Mouse (Mus musculus): ENCODE data around the gene Ankar. TPM values are rescaled to one million over a fixed set of nuclear protein-coding genes. Genes with fewer than 3 reads are reported as not detected.

The Ankar gene
- total and polyA plus RNA-seq, 3 experiments, result 0.05 TPM; not detected in 2

GRCm38 (mm10) chr1:72736397-72737125 is 36.2 kb upstream of the Ankar start:
- Histone ChIP-seq H3K9me3 (replicated peaks) (no peaks in the 10 kb centered on the region), H3K4me3 (ENCODE audit: low read depth, low read length) (no peak overlapping the region), H3K27me3 (ENCODE audit: insufficient read depth, low read length) (peaks cover 13% of the 10 kb centered on the region), H3K4me1 (ENCODE audit: insufficient read depth, low read depth, low read length) (no peaks in the 10 kb centered on the region), H3K36me3 (replicated peaks) (no peaks in the 10 kb centered on the region)
- TF ChIP-seq TAL1 (conservative IDR thresholded peaks at IDR 0.05; ENCODE audit: low read depth, low read length), result no peak
- no peak for TF ChIP-seq GATA2 (IDR thresholded peaks at IDR 0.05; ENCODE audit: borderline replicate concordance, low read depth, low read length)
- TF ChIP-seq CTCF (IDR thresholded peaks at IDR 0.05; ENCODE audit: low read depth, low read length), result no peak
- TF ChIP-seq POLR2AphosphoS5 (IDR thresholded peaks at IDR 0.05; ENCODE audit: insufficient replicate concordance, low read depth, low read length), result no peak
- TF ChIP-seq GATA1 (IDR thresholded peaks at IDR 0.05; ENCODE audit: borderline replicate concordance, low read length), result no peak
- ATAC-seq (ENCODE audit: extremely low read depth, insufficient number of reproducible peaks, low FRiP score, poor library complexity, severe bottlenecking) (no peak), DNase-seq (ENCODE audit: low spot score) (no peak)

- Histone ChIP-seq H3K9me3 (replicated peaks) (no peaks in the 10 kb centered on the region), H3K27me3 (ENCODE audit: insufficient read depth, low read length) (peaks cover 10% of the 10 kb centered on the region), H3K4me1 (ENCODE audit: insufficient read depth, low read depth, low read length) (no peaks in the 10 kb centered on the region), H3K4me3 (ENCODE audit: low read depth, low read length) (no peak overlapping the region), H3K36me3 (replicated peaks) (no peaks in the 10 kb centered on the region)
- no peak for DNase-seq (ENCODE audit: low spot score)
- TF ChIP-seq GATA1 (IDR thresholded peaks at IDR 0.05; ENCODE audit: borderline replicate concordance, low read length), result no peak
- peak; percentile 31; the same call in 1 of the 2 replicates for TF ChIP-seq POLR2AphosphoS5 (IDR thresholded peaks at IDR 0.05; ENCODE audit: insufficient replicate concordance, low read depth, low read length)
- no peak for TF ChIP-seq CTCF (IDR thresholded peaks at IDR 0.05; ENCODE audit: low read depth, low read length)
- ATAC-seq (ENCODE audit: extremely low read depth, insufficient number of reproducible peaks, low FRiP score, poor library complexity, severe bottlenecking), result no peak
These were observed 32.9 kb upstream of the Ankar start for GRCm38 (mm10) chr1:72733191-72733691.

- Histone ChIP-seq H3K4me1 (ENCODE audit: insufficient read depth, low read depth, low read length) (no peaks in the 10 kb centered on the region), H3K4me3 (ENCODE audit: low read depth, low read length) (no peak overlapping the region), H3K9me3 (replicated peaks) (no peaks in the 10 kb centered on the region), H3K36me3 (replicated peaks) (no peaks in the 10 kb centered on the region), H3K27me3 (ENCODE audit: insufficient read depth, low read length) (peaks cover 10% of the 10 kb centered on the region; the same call in 1 of the 2 replicates)
- ATAC-seq (ENCODE audit: extremely low read depth, insufficient number of reproducible peaks, low FRiP score, poor library complexity, severe bottlenecking) (no peak), DNase-seq (ENCODE audit: low spot score) (no peak)
- TF ChIP-seq CTCF (IDR thresholded peaks at IDR 0.05; ENCODE audit: low read depth, low read length), result no peak
- no peak for TF ChIP-seq GATA2 (IDR thresholded peaks at IDR 0.05; ENCODE audit: borderline replicate concordance, low read depth, low read length)
- no peak for TF ChIP-seq POLR2AphosphoS5 (IDR thresholded peaks at IDR 0.05; ENCODE audit: insufficient replicate concordance, low read depth, low read length)
- TF ChIP-seq GATA1 (IDR thresholded peaks at IDR 0.05; ENCODE audit: borderline replicate concordance, low read length), result no peak
- no peak for TF ChIP-seq TAL1 (conservative IDR thresholded peaks at IDR 0.05; ENCODE audit: low read depth, low read length)
These were observed 29.7 kb upstream of the Ankar start for GRCm38 (mm10) chr1:72730126-72730525.

- TF ChIP-seq CTCF (IDR thresholded peaks at IDR 0.05; ENCODE audit: low read depth, low read length) (no peak), GATA1 (IDR thresholded peaks at IDR 0.05; ENCODE audit: borderline replicate concordance, low read length) (no peak), POLR2AphosphoS5 (IDR thresholded peaks at IDR 0.05; ENCODE audit: insufficient replicate concordance, low read depth, low read length) (no peak), TAL1 (conservative IDR thresholded peaks at IDR 0.05; ENCODE audit: low read depth, low read length) (no peak), GATA2 (IDR thresholded peaks at IDR 0.05; ENCODE audit: borderline replicate concordance, low read depth, low read length) (no peak)
- H3K4me3 ChIP-seq (ENCODE audit: low read depth, low read length), result no peak overlapping the region
- H3K27me3 ChIP-seq (ENCODE audit: insufficient read depth, low read length), result peaks cover 10% of the 10 kb centered on the region; the same call in 1 of the 2 replicates
- no peaks in the 10 kb centered on the region for H3K36me3 ChIP-seq (replicated peaks)
- no peaks in the 10 kb centered on the region for H3K9me3 ChIP-seq (replicated peaks)
- ATAC-seq (ENCODE audit: extremely low read depth, insufficient number of reproducible peaks, low FRiP score, poor library complexity, severe bottlenecking) (no peak; the same call in 1 of the 2 replicates), DNase-seq (ENCODE audit: low spot score) (no peak)
- no peaks in the 10 kb centered on the region for H3K4me1 ChIP-seq (ENCODE audit: insufficient read depth, low read depth, low read length)
These were observed 28.4 kb upstream of the Ankar start for GRCm38 (mm10) chr1:72728781-72729180.

- Histone ChIP-seq H3K36me3 (replicated peaks) (peaks cover 5% of the 10 kb centered on the region), H3K9me3 (replicated peaks) (no peaks in the 10 kb centered on the region), H3K4me3 (ENCODE audit: low read depth, low read length) (no peak overlapping the region), H3K27me3 (ENCODE audit: insufficient read depth, low read length) (peaks cover 8% of the 10 kb centered on the region; the same call in 1 of the 2 replicates), H3K4me1 (ENCODE audit: insufficient read depth, low read depth, low read length) (no peaks in the 10 kb centered on the region)
- TF ChIP-seq POLR2AphosphoS5 (IDR thresholded peaks at IDR 0.05; ENCODE audit: insufficient replicate concordance, low read depth, low read length), result no peak
- TF ChIP-seq TAL1 (conservative IDR thresholded peaks at IDR 0.05; ENCODE audit: low read depth, low read length), result no peak
- TF ChIP-seq GATA1 (IDR thresholded peaks at IDR 0.05; ENCODE audit: borderline replicate concordance, low read length), result no peak
- TF ChIP-seq CTCF (IDR thresholded peaks at IDR 0.05; ENCODE audit: low read depth, low read length), result no peak
- no peak for TF ChIP-seq GATA2 (IDR thresholded peaks at IDR 0.05; ENCODE audit: borderline replicate concordance, low read depth, low read length)
- ATAC-seq (ENCODE audit: extremely low read depth, insufficient number of reproducible peaks, low FRiP score, poor library complexity, severe bottlenecking) (no peak), DNase-seq (ENCODE audit: low spot score) (no peak)
These were observed 25.6 kb upstream of the Ankar start for GRCm38 (mm10) chr1:72725941-72726340.

GRCm38 (mm10) chr1:72724354-72724753 is 24.0 kb upstream of the Ankar start:
- H3K27me3 ChIP-seq (ENCODE audit: insufficient read depth, low read length), result 0 out of 2 replicates have a peak, but pooled peaks cover 3% of the 10 kb centered on the region
- ATAC-seq (ENCODE audit: extremely low read depth, insufficient number of reproducible peaks, low FRiP score, poor library complexity, severe bottlenecking), result no peak
- TF ChIP-seq POLR2AphosphoS5 (IDR thresholded peaks at IDR 0.05; ENCODE audit: insufficient replicate concordance, low read depth, low read length) (no peak), GATA2 (IDR thresholded peaks at IDR 0.05; ENCODE audit: borderline replicate concordance, low read depth, low read length) (no peak), CTCF (IDR thresholded peaks at IDR 0.05; ENCODE audit: low read depth, low read length) (no peak), GATA1 (IDR thresholded peaks at IDR 0.05; ENCODE audit: borderline replicate concordance, low read length) (no peak), TAL1 (conservative IDR thresholded peaks at IDR 0.05; ENCODE audit: low read depth, low read length) (no peak)
- DNase-seq (ENCODE audit: low spot score), result no peak
- no peaks in the 10 kb centered on the region for H3K4me1 ChIP-seq (ENCODE audit: insufficient read depth, low read depth, low read length)
- H3K4me3 ChIP-seq (ENCODE audit: low read depth, low read length), result no peak overlapping the region
- H3K36me3 ChIP-seq (replicated peaks), result peaks cover 15% of the 10 kb centered on the region
- no peaks in the 10 kb centered on the region for H3K9me3 ChIP-seq (replicated peaks)

Measured in G1E (cell line).